Mouse (Mus musculus): ENCODE data around the gene Mapre3.
"Not testable (repeated sequence)": the region's sequence is repeated elsewhere in the genome, so short reads cannot be mapped to it uniquely, and the experiment has no call there.

Gene Mapre3

DNA sequence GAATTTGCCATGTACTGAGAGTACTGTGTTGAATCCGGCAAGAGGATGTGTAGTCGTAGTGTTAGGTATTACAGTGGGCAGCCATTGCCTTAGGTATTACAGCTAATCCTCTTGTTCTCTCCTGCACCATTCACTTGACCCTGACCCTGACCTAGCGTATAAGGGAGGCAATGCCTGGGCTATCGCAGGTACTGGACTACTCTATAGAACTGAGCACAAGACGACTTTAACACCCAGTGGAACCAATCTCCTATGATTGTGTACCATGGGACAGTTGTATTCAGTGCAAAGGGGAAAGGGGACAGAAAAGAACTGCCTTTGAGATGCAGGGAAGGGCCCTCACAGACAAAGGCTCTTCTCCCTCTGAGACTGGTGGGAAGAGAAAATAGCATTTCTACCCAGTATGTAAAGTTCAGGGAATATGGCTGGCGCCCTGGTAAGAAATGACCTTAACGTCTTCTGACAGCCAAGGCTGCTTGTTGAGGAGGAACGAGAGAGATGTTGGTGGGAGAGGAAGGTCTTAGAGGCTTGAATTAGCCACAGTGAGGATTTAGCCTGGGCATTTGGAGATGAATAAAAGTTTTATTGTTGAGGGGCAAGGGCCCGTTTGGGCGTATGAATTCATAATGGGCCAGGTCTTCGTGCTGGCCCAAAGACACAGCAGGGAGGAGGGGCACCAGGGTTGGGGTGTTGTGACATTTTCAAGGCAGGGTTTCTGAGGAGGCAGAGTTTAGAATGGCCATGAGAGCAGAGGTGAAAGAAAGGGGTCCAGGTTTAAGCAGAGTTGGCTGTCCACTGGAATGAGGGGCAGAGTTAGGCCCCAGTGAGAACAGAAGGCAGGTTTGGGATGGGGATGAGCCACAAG, 9.9 kb downstream of the Mapre3 start:
- no peak for DNase-seq

DNA sequence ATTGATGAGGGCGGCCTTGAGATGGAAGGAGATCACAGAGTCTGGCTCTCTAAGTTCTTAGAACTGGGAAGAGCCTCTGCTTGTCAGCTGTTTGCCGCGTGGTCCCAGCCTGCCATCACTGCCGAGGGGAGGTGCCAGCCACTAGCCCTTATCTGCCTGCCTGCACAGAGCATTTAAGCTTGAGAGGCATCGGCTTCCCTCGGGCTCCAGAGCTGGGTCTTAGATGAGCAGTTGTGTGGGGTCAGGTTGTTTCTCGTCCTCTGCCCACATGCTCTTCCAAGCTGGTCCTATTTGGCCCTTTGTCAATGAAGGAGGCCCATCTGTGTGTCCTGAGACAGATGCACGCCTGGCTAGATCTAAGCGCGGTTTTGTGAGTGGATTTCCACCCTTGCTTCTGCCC, 10.7 kb downstream of the Mapre3 start:
- no peak for DNase-seq

DNA sequence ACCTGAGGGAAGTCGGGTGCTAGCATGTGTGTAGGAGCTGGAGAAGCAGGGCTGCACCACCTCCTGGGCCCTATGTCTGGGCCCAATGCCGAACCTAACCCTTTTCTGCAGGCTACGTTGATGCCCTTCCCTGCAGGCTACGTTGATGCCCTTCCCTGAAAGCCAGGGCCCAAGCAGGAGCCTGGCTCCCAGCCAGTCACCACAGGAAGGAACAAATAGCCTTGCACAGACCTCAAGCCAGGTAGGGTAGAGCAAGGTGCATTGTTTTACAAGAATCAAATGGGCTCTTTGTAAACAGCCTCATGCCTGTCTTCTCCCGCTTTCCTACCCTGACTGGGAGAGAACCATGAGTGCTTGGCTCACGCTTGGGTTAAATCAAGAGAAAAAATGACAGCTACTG, 11.4 kb downstream of the Mapre3 start:
- DNase-seq, result no peak

- DNase-seq, result no peak
Measured at GRCm38 (mm10) chr5:30833416-30833815, 19.0 kb downstream of the Mapre3 start.

GRCm38 (mm10) chr5:30839731-30840130, 25.3 kb downstream of the Mapre3 start:
- no peak for DNase-seq

DNA sequence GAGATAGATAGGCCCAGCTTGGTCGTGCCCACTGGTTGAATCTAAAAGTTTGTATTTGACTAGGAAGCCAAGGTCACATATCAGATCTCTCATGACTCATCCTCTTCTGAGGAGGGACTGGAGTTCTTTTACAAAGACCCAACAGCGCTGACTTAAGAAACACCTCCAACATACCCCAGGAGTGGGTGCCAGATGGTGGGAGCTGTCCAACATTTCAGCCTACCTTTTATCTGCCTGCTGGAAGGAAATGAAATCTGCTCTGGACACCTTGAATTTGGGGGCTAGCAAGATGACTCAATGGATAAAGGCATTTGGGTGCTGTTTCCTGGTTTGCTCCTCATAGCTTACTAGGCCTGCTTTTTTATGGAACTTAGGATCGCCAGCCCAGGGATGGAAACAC, 27.5 kb downstream of the Mapre3 start:
- DNase-seq, result no peak

DNA sequence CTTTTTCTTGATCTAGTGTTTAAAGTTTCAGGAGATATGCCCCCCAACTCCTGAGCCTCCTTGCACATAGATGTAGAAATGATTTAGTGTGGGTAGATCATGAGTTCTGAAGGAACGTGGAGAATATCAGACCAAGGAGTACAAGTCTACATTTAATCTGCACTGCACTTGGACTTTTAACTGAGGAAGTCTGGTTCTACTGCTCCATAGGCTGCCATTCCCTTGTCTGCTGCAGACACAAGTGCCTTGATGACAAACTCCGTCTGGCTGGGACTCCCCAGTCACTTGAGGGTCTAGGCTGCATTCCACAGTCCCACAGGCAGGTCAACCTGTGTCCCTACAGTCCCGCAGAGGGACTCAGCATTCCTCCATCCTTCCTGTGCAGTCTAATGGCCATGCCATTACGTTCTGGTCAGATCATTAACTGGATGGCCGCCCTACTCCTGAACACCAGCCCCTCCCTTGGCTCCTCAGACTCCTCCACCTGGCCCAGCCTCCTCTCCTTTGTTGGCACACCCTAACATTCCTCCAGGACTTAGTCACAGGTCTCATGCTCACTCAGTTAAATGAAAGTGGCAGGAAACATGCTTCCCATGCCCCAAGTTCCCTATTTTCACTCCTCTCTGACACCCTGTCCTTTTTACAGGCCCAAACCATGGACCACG, 35.6 kb downstream of the Mapre3 start:
- peak; percentile 47 to 67 for DNase-seq

DNA sequence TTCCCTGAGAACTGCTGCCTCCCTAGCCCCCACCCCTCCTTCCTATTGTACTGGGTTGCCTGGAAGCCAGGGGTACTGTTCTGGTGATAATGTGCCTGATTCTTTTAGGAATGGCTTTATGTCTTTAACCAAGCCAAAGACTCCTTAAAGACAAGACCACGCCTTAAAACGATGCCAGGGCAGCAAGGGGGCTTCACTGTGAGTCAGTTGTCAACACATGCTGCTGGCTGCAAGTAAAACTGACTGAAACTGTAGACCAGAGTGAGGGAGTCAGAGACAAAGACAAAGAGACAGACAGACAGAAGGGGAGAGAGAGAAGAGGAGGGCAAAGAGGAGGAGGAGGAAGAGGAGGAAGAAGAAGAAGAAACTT, 36.1 kb downstream of the Mapre3 start:
- DNase-seq, result no peak

GRCm38 (mm10) chr5:30853522-30853921, 39.1 kb downstream of the Mapre3 start:
- no peak for DNase-seq

DNA sequence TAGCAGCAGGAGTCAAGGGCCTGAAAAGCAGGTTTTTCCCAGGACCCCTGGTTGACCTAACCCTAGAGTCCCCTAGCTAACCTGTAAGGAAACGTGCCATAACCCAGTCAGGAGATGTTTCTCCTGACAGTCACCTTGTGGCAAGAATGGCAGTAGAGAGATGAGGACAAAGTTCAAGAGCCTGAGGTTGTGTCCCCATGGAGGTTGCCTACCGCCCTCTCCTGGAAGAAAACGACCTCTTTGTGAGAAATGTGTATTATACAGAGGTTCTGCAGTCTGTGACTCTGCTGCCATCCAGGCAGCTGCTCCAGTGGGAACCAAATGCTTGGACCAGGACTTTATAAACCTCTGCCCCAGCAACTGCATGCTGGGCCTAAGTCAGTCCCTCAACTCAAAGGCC, 41.2 kb downstream of the Mapre3 start:
- DNase-seq, result peak in 1 of 2 experiments; percentile 32

GRCm38 (mm10) chr5:30856124-30856523, 41.7 kb downstream of the Mapre3 start:
- no peak for DNase-seq

GRCm38 (mm10) chr5:30863852-30864251, 49.4 kb downstream of the Mapre3 start:
- peak; percentile 49 to 64 for DNase-seq

DNA sequence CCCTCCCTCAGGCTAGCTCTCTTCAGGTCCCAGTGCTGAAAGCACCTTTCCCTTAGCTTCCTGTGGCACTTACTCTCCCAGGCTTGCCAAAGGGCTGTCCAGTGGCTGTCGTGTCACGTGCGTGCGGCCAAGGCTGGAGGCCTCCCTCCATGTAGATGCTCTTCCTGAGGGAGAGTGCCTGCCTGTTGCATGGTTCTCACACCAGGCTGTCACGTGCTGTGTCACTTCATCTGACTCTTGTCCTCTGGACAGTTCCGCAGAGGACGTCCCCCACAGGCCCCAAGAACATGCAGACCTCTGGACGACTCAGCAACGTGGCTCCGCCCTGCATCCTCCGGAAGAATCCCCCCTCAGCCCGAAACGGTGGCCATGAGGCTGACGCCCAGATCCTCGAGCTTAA, 49.9 kb downstream of the Mapre3 start:
- no peak for DNase-seq

DNA sequence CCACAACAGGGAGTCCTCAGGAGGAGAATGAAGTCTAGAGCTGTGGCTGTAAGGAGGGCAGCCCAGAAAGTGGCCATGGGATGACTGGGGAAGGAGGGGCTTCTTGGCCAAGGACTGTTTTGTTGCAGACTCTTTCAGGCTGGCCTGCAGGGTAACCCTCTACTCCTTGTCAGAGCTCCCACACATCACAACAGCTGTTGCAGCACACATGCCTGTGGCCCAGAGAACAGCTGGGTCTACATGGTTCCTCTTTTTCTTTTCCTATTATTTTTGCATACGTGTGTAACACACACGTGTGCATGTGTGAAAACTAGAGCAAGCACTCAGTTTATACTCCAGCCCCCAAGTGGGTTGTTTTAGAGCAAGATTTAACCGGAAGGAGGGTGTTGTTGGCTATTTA, 52.4 kb downstream of the Mapre3 start:
- no peak for DNase-seq

DNA sequence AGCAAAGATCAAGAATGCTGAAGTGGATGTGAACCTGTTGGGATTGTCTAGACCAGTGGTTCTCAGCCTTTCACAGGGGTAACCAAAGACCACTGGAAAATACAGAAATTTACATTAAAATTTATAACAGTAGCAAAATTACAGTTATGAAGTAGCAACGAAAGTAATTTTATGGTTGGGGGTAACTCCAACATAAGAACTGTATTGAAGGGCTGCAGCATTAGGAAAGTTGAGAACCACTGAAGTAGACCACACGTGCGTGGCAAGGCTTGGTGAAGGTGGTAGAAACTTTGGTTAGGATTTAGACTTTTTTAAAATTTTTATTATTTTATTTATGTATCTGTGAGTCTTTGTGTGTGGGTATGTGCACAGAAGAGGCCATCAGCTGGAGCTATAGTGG, 53.3 kb downstream of the Mapre3 start, which contains the start of gene Tmem214:
TSS of gene Tmem214 (plus strand) at position 301 of the 400 bp plus-strand sequence.
- no peak for DNase-seq

- DNase-seq, result peak; percentile 37 to 61
Measured at GRCm38 (mm10) chr5:30868981-30869380, 54.5 kb downstream of the Mapre3 start.

GRCm38 (mm10) chr5:30869405-30870130, 55.1 kb downstream of the Mapre3 start:
- DNase-seq, result peak; percentile 94 to 96

DNA sequence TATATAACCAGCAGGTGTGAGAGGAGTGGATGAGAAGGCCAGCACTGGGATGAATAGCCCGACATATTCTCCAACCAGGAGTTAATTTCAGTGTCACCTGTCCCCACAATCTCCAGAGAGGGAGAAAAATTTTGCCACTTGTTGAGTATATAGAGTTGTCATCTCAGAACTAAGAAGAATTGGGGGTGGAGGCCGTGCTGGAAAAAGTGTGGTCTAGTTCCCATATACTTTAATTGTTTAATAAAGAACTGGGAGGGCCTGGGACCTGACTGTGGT, 55.6 kb downstream of the Mapre3 start:
- no peak for DNase-seq

GRCm38 (mm10) chr5:30872574-30872973, 58.1 kb downstream of the Mapre3 start:
- no peak for DNase-seq

DNA sequence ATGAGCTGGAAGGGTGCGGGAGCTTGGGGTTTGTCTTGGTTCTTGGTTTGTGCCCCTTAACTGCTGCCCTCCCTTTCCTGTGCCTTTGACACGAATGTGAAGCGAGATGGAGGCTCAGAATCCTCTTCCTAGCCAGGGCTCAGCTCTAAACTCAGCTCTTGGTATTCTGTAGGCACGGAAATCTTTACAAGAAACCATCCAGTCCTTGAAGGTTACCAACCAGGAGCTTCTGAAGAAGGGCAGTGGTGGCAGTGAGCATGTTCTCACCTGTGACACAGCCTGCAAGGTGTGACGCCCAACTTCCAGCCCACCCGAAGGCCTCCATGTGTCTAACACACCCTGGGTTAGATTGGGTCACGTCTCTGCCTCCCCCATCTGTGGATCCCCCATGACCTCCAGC, 59.9 kb downstream of the Mapre3 start:
- DNase-seq, result no peak

DNA sequence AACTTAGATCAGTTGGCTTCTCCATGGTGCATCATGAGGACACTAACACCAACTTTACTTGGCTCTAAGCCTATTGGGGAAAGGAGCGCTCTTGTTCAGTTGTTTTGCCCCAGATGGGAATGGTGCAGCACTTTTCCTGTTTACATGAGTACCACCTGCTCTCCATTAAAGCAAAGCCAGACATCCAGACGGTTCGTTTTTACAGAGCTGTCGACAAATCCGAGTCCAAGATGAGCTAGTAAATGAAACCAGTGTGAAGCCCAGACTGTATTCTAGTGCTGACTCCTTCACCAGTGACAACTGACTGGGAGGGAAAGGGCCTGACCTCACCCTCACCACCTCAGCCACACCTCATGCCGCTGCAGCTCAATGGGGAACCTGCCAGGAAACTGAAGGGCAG, 64.2 kb downstream of the Mapre3 start:
- DNase-seq, result no peak

DNA sequence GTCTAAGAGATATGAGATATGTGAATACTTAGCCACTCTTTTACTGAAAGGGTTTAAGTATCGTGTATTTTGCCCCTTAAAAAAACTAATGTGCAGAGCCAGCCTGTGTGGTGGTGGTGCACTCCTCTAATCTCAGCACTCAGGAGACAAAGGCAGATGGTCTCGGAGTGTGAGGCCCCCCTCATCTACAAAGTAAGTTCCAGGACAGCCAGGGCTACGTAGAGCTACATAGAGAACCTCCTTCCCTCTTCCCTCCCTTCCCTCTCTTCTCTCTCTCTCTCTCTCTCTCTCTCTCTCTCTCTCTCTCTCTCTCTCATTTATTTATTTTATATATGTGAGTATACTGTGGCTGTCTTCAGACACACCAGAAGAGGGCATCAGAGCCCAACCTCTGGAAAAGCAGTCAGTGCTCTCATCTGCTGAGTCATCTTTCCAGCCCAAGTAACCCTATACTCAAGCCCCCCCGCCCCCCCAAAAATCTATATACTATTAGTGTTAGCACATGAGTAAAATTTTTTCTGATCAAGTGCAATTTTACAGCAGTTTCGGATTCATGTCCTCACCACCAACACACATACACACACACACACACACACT, 65.0 kb downstream of the Mapre3 start:
- no peak for DNase-seq

- DNase-seq, result not testable (repeated sequence)
Measured at GRCm38 (mm10) chr5:30881839-30882238, 67.4 kb downstream of the Mapre3 start.

Measured in kidney, postnatal 4 days (tissue).